Mouse (Mus musculus) layer of hippocampus, adult 18-20 months (tissue): ENCODE results near the gene Cd7. TPM values are rescaled to one million over a fixed set of nuclear protein-coding genes. Genes with fewer than 3 reads are reported as not detected.
A peak's percentile ranks its signal among the peaks of the same experiment; 100 is the strongest.

Source experiments
- DNase-seq, 2 experiments: peaks; one replicate each; pipeline ENCODE4 v3.0.0; 2022; ENCODE audit warnings: low spot score in 2 of 2
- total RNA-seq, 2 experiments: library from RNA; stranded (reverse); gene quantifications; 2 replicates each; pipeline ENCODE4 v1.2.3; 2021

Cd7 gene
- total RNA-seq, 2 experiments from 2014 or later = not detected

DNA sequence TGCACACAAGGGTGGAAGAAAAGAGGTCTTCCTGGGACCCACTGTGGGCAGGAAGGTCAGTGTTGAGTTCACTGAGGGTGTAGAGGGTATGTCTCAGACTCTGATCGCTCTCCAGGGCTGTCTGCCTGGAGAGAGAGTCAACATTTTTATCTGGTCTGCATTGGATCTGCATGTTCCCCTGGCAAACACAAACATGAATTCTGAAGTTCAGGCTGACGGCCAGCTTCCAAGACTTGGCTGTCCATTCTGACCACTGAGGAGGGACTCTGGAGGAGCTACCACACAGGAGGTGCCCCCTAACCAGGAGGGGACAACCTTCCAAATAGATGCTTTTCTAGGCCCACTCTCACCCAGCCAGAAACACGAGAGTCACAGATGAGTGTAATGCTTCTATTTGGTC, 47.4 kb downstream of the Cd7 start:
- DNase-seq = no peak

DNA sequence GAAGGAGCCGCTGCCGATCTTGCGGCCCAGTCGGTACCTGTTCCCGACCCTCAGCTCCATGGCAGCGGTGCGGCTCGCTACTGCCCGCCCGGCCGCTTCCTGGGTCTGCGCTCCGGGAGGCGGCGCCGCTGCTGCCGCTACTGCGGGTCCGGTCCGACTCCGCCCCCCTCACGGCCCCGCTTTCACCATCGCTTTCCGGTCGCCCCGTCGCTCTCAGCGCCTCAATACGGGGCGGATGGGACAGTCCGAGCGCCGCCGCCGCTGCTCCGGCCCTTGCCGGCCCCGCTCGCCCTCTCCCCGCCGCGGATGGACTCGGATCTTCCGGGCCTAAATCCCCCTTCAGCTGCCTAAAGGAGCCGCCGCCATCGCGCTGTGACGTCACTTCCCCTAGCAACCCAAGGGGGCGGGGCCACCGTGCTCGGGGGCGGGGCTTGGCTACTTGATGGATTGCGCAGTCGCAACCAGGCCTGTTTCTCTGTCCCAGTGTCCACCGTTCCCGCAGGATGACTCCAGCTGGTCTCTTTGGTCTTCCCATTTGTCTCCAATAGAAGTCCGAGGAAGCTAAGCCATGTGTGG, 48.2 kb downstream of the Cd7 start, which contains the start of gene Csnk1d:
Gene Csnk1d (minus strand): TSS at position 380 of the 576 bp plus-strand sequence.
- DNase-seq = peak; percentile 98 to 99

GRCm38 (mm10) chr11:120990126-120990781, 49.0 kb downstream of the Cd7 start:
- no peak for DNase-seq

GRCm38 (mm10) chr11:120989523-120989922, 49.7 kb downstream of the Cd7 start:
- no peak for DNase-seq

DNA sequence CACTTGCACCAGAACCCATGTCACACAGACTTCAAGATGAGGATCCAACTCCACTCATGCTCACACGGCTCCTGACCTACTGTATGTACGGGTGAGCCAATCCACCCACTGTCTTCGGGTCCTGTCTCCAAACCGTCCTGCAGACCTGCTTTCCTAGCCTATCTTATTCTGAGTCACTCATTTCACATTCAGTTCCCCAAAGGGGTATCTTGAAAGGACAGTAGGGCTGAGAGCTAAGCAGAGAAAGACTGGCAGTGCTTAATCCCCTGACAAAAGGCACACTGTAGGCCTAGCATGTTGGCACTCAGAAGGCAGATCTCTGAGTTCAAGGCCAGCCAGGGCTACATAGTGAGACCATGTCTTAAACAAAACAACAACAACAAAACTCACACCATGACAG, 50.8 kb downstream of the Cd7 start:
- no peak for DNase-seq

DNA sequence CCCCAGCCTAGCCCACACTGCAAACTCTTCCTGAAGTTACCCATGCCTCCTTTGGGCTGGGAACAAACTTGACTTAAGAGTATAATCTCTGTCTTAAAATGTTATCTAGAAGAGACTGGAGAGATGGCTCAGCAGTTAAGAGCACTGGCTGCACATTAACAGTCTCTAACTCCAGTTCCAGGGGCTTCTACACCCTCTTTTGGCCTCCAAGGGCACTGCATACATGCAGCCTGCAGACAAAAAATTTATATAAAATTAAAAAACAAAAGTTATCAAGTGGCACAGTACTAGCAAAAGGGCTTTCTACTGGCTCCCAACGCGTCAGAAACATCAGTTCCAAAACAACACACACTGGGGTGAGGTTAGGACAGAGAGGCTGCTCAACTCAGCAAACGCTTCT, 51.6 kb downstream of the Cd7 start:
- DNase-seq = no peak

Other genes with a start within 250 kb of the Cd7 start
- gene Dus1l, start 243.0 kb downstream of the Cd7 start, total RNA-seq = 10 to 100 TPM; 40.1 to 40.4 TPM
- gene Fasn, start 214.9 kb downstream of the Cd7 start, total RNA-seq = 100 to 1,000 TPM; 183 to 187 TPM
- gene Ccdc57, start 106.5 kb downstream of the Cd7 start, total RNA-seq = 1 to 10 TPM; 6.9 to 7.7 TPM
- 1 to 10 TPM; 1.7 to 4.5 TPM for gene Slc16a3, start 90.9 kb downstream of the Cd7 start, total RNA-seq
- 100 to 1,000 TPM; 136 TPM for gene Csnk1d, start 48.1 kb downstream of the Cd7 start, total RNA-seq
- gene Sectm1b, start 24.2 kb upstream of the Cd7 start, total RNA-seq = not detected
- not detected for gene Sectm1a, start 41.8 kb upstream of the Cd7 start, total RNA-seq
- not detected for gene Tex19.2, start 79.3 kb upstream of the Cd7 start, total RNA-seq
- not detected for gene Tex19.1, start 106.7 kb upstream of the Cd7 start, total RNA-seq
- under 1 TPM; 0.25 to 0.37 TPM for gene Uts2r, start 120.9 kb upstream of the Cd7 start, total RNA-seq
- 10 to 100 TPM; 20.6 to 21.0 TPM for gene Hexdc, start 165.0 kb upstream of the Cd7 start, total RNA-seq
- 1 to 10 TPM; 7.4 to 7.7 TPM for gene Ogfod3, start 165.3 kb upstream of the Cd7 start, total RNA-seq
- 10 to 100 TPM; 25.3 to 27.2 TPM for gene Cybc1, start 189.9 kb upstream of the Cd7 start, total RNA-seq
- gene Narf, start 197.8 kb upstream of the Cd7 start, total RNA-seq = 10 to 100 TPM; 43.6 to 44.6 TPM
- gene Foxk2, start 220.6 kb upstream of the Cd7 start, total RNA-seq = 10 to 100 TPM; 76.9 to 78.0 TPM